Mouse (Mus musculus) CD4-positive, CD25-positive, alpha-beta regulatory T cell, adult 4 months (primary cell): ENCODE results near the gene Baz1a. TPM values are rescaled to one million over a fixed set of nuclear protein-coding genes. Genes with fewer than 3 reads are reported as not detected.

Experiments
- ATAC-seq: one replicate; pipeline ENCODE4 v1.8.0; 2017
- polyA plus RNA-seq, 2 experiments: library from polyadenylated mRNA; unstranded; fragments of 100-300 nt; shearing (Covaris generic); gene quantifications; one replicate each; pipeline ENCODE4 v1.2.1; 2017

Gene Baz1a
- polyA plus RNA-seq, 2 experiments from 2014 or later: 25.3 to 26.2 TPM

GRCm38 (mm10) chr12:54844415-54844814 lies 169.7 kb downstream of the Baz1a start:
- no peak for ATAC-seq

Other genes with a start within 250 kb of the Baz1a start
- 100 to 1,000 TPM; 133 to 174 TPM for gene Snx6, start 218.6 kb downstream of the Baz1a start, polyA plus RNA-seq
- 10 to 100 TPM; 24.0 to 28.2 TPM for gene Cfl2, start 151.5 kb downstream of the Baz1a start, polyA plus RNA-seq
- gene Gm20403, start 27.8 kb downstream of the Baz1a start, polyA plus RNA-seq: not detected
- gene 2700097O09Rik, start 65.8 kb upstream of the Baz1a start, polyA plus RNA-seq: 10 to 100 TPM; 17.2 to 22.1 TPM
- gene Srp54a, start 65.9 kb upstream of the Baz1a start, polyA plus RNA-seq: 100 to 1,000 TPM; 140 to 147 TPM
- gene Fam177a, start 110.1 kb upstream of the Baz1a start, polyA plus RNA-seq: 10 to 100 TPM in 1 of 2 experiments, 1 to 10 TPM in 1; 9.4 to 18.7 TPM
- gene Srp54b, start 140.8 kb upstream of the Baz1a start, polyA plus RNA-seq: 10 to 100 TPM; 39.0 to 40.9 TPM
- gene 1700047I17Rik2, start 185.2 kb upstream of the Baz1a start, polyA plus RNA-seq: 1 to 10 TPM in 1 of 2 experiments, not detected in 1; 6.5 TPM
- 10 to 100 TPM; 41.9 to 52.0 TPM for gene Srp54c, start 215.8 kb upstream of the Baz1a start, polyA plus RNA-seq